ENCODE assay signal across 8 mouse cellular contexts in the genomic region with DNA sequence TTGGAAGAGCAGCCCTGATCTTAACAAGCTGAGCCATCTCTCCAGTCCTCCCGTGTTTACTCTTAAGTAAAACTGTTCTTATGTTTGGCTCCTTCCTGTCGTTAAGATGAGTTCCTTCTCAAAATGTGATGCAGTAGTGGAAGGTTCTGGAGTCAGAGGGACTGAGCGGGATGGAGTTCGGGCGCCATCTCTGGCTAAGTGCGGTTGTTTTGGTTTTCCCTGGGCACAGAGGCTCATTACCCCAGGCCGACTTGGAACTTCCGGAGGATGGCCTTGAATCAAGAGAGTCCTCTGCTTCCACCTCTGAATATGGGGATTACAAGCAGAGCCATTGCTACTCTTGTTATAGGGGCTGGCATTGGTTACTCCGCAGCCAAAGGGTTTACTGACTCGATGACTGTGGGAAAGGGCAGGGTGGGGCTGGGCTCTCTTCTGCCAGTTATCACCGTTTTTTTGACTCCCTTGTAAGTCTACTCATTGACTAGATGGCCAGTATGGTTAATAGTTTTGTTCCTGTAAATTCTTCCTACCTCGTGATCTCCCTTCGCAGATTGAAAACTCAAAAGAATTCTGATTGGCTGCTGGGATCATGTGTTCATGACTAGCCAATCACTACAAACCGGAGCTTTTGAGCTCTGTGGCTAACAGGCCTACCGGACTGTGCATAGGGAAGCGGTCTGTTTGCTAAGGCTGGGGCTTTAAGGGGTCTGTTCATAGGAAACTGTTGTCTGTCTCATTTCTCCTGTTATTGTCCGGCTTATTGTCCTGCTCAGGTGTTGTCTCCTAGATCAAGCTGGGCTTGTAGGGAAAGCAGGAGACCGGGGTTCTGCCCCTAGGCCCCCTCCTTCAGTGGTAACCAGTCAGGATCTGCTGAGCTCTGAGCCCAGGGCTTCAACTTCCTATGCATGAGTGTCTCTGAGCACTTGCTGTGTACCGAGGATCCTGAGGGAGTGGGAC. TPM values are rescaled to one million over a fixed set of nuclear protein-coding genes. Genes with fewer than 3 reads are reported as not detected.
DNase-seq lines count a peak whose midpoint lies in the region; ATAC-seq lines count a peak whose summit lies in the region.

No protein-coding gene starts in this region.

- peak overlapping the region; percentile 58 for H3K9ac ChIP-seq in neural tube, embryonic 13.5 days

- 57% methylated on average over 19 of the region's 19 CpGs for WGBS in neural tube, embryonic 13.5 days

- H3K4me3 ChIP-seq in neural tube, embryonic 13.5 days, result peak overlapping the region; percentile 12

- peak; percentile 38 to 51 for DNase-seq in right cerebral cortex, adult 2 months (ENCODE audit: low spot score in 2 of 2)
- DNase-seq in right cerebral cortex, postnatal 36 days (ENCODE audit: low spot score in 2 of 2), result no peak
- peak; percentile 83 for DNase-seq in heart, adult 8-10 months (ENCODE audit: low spot score)
- DNase-seq in kidney, adult 9 months, result peak; percentile 61
- peak; percentile 51 to 60 for DNase-seq in lung, adult 18-20 months
- no peak for DNase-seq in adipocyte (ENCODE audit: low spot score)

- H3K9me3 ChIP-seq in neural tube, embryonic 13.5 days, result no peaks in the 10 kb centered on the region

- H3K27ac ChIP-seq in neural tube, embryonic 13.5 days (replicated peaks), result peak overlapping the region; percentile 91

- ATAC-seq in common myeloid progenitor, adult 5-6 weeks (replicated peaks; ENCODE audit: low read depth, poor library complexity, severe bottlenecking), result peak; percentile 62
- peak; percentile 84 for ATAC-seq in neural tube, embryonic 13.5 days (ENCODE audit: low read depth)

- H3K4me1 ChIP-seq in neural tube, embryonic 13.5 days (replicated peaks), result peaks cover 60% of the 10 kb centered on the region

- no peaks in the 10 kb centered on the region for H3K27me3 ChIP-seq in neural tube, embryonic 13.5 days

- 0 out of 2 replicates have a peak, but pooled peaks cover 4% of the 10 kb centered on the region for H3K36me3 ChIP-seq in neural tube, embryonic 13.5 days

- peak overlapping the region; percentile 52 for H3K4me2 ChIP-seq in neural tube, embryonic 13.5 days

RNA-seq across cellular contexts. Expression of gene Chmp4b, which starts 25.4 kb away (rescaled TPM):
- 99.8 and 109 TPM in 2 replicates for total RNA-seq in common myeloid progenitor, adult 5-6 weeks (2017)
- total RNA-seq in heart, adult 8-10 months (2022), result 100 to 1,000 TPM; 119 to 132 (median 124) TPM
- polyA plus RNA-seq in neural tube, embryonic 13.5 days (2015; fragmentation: Nextera tagmentation; extraction: Ambion mirVana), result 29.1 and 29.6 TPM in 2 replicates

Comparison
In these comparisons a context has a peak if more than half of its experiments do, and no peak if none do; other contexts are left out.
1. DNase-seq: peak in right cerebral cortex, adult 2 months (2 of 2), heart, adult 8-10 months (single experiment), kidney, adult 9 months (single experiment) and lung, adult 18-20 months (2 of 2); none in right cerebral cortex, postnatal 36 days (0 of 2) and adipocyte (single experiment).